Mouse (Mus musculus): ENCODE measurements around the gene Zdhhc12.

- TF ChIP-seq GATA1 (IDR thresholded peaks at IDR 0.05; ENCODE audit: low read length), result no peak
- TF ChIP-seq TAL1 (IDR thresholded peaks at IDR 0.05; ENCODE audit: low read length), result no peak
Observed at GRCm38 (mm10) chr2:30134928-30135620, 41.6 kb upstream of the Zdhhc12 start.
